11 mouse cellular contexts compared by ENCODE assay signal in the genomic region with DNA sequence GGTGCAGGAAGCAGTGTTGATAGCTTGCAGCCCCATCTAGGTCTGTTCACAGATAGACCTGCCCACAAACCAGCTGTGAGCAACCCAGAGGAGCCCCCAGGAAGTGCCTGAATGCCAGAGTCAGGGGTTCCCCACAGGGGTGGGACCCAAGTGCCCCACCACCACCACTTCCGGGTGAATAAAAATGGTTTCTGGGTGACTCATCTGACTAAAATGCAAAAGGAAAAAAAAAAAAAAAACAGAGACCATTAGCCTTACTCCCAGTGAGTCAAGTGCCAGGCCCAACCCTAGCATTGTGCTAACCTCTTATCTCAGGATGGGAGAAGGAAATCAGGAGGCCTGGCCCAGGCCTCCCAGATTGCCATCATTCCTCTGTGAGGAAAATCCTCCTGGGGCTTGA. TPM values are rescaled to one million over a fixed set of nuclear protein-coding genes. Genes with fewer than 3 reads are reported as not detected.
DNase-seq lines count a peak whose midpoint lies in the region; ATAC-seq and TF ChIP-seq lines count a peak whose summit lies in the region.
"Had no signal": no experiment of that assay in that cellular context is flagged by ENCODE, and none has a peak within 500 bp of the region (broad histone marks: within the 10 kb centered on the region; RNA-seq: fewer than 3 reads in every experiment).

No protein-coding gene starts in this region.

- ATAC-seq in common myeloid progenitor, adult 5-6 weeks (replicated peaks; ENCODE audit: low read depth, poor library complexity, severe bottlenecking): peak; percentile 78
- peak; percentile 64 for ATAC-seq in intestine, postnatal 0 days
- ATAC-seq in stomach, embryonic 16.5 days (ENCODE audit: insufficient read depth, low FRiP score): peak; percentile 69; the same call in 1 of the 2 replicates
- no peak for ATAC-seq in erythroblast, adult 5-6 weeks (replicated peaks; ENCODE audit: low FRiP score, poor library complexity, severe bottlenecking)
- ATAC-seq: forebrain, embryonic 13.5 days had no signal

- no peaks in the 10 kb centered on the region for H3K9me3 ChIP-seq in intestine, postnatal 0 days (ENCODE audit: control insufficient read depth)
- no peaks in the 10 kb centered on the region for H3K9me3 ChIP-seq in stomach, embryonic 16.5 days (replicated peaks; ENCODE audit: control insufficient read depth, low read length)
- H3K9me3 ChIP-seq: forebrain, embryonic 13.5 days had no signal

- no peak overlapping the region for H3K27ac ChIP-seq in intestine, postnatal 0 days (ENCODE audit: low read depth, low read length)
- H3K27ac ChIP-seq in stomach, embryonic 16.5 days (ENCODE audit: low read length): peak overlapping the region; percentile 61
- H3K27ac ChIP-seq: forebrain, embryonic 13.5 days had no signal

- DNase-seq in adrenal gland, postnatal 14 days: peak; percentile 18
- no peak for DNase-seq in adrenal gland, postnatal 25 days
- no peak for DNase-seq in layer of hippocampus, postnatal 14 days (ENCODE audit: low spot score in 2 of 2)
- no peak for DNase-seq in cerebellum, postnatal 25 days
- DNase-seq: kidney, postnatal 25 days had no signal

- peaks cover 13% of the 10 kb centered on the region; the same call in 1 of the 2 replicates for H3K36me3 ChIP-seq in intestine, postnatal 0 days (ENCODE audit: control insufficient read depth, insufficient read depth)
- H3K36me3 ChIP-seq in stomach, embryonic 16.5 days (ENCODE audit: control insufficient read depth, insufficient read depth, low read length): no peaks in the 10 kb centered on the region

- no peak overlapping the region for H3K9ac ChIP-seq in intestine, postnatal 0 days (ENCODE audit: low read depth, low read length)
- H3K9ac ChIP-seq in stomach, embryonic 16.5 days (ENCODE audit: low read length): no peak overlapping the region
- H3K9ac ChIP-seq: forebrain, embryonic 13.5 days had no signal

- no peak overlapping the region for H3K4me3 ChIP-seq in intestine, postnatal 0 days (ENCODE audit: low read depth, low read length)
- H3K4me3 ChIP-seq in stomach, embryonic 16.5 days (replicated peaks; ENCODE audit: low read length): no peak overlapping the region
- H3K4me3 ChIP-seq: forebrain, embryonic 13.5 days had no signal

- H3K4me1 ChIP-seq in intestine, postnatal 0 days (replicated peaks; ENCODE audit: control insufficient read depth, insufficient read depth, low read length): peaks cover 4% of the 10 kb centered on the region; the same call in 1 of the 2 replicates
- no peaks in the 10 kb centered on the region for H3K4me1 ChIP-seq in stomach, embryonic 16.5 days (ENCODE audit: control insufficient read depth, insufficient read depth, low read length)
- H3K4me1 ChIP-seq: forebrain, embryonic 13.5 days had no signal

- 5% methylated on average over 1 of the region's 1 CpGs for WGBS in intestine, postnatal 0 days
- 21% methylated on average over 1 of the region's 1 CpGs for WGBS in stomach, embryonic 16.5 days

- no peak for TF ChIP-seq CTCF in intestine, postnatal 0 days (IDR thresholded peaks at IDR 0.05; ENCODE audit: low read depth)

- H3K27me3 ChIP-seq in intestine, postnatal 0 days (replicated peaks; ENCODE audit: control insufficient read depth, insufficient read depth, low read length): no peaks in the 10 kb centered on the region
- H3K27me3 ChIP-seq in stomach, embryonic 16.5 days (ENCODE audit: control insufficient read depth, insufficient read depth, low read length): no peaks in the 10 kb centered on the region
- H3K27me3 ChIP-seq: forebrain, embryonic 13.5 days had no signal

- no peak overlapping the region for H3K4me2 ChIP-seq in intestine, postnatal 0 days (replicated peaks; ENCODE audit: low read depth)
- no peak overlapping the region for H3K4me2 ChIP-seq in stomach, embryonic 16.5 days (ENCODE audit: low read depth, low read length)
- H3K4me2 ChIP-seq: forebrain, embryonic 13.5 days had no signal

RNA-seq across cellular contexts. Expression of a gene that starts 21.5 kb away (rescaled TPM):
- total RNA-seq in adrenal gland, postnatal 14 days (2021): 9.6 and 9.8 TPM in 2 replicates
- 3.9 and 7.1 TPM in 2 replicates for total RNA-seq in adrenal gland, postnatal 25 days (2021)
- total RNA-seq in common myeloid progenitor, adult 5-6 weeks (2017): 14.6 and 21.8 TPM in 2 replicates
- 12.0 and 12.6 TPM in 2 replicates for polyA plus RNA-seq in intestine, postnatal 0 days (2015; fragmentation: Nextera tagmentation; extraction: Ambion mirVana)
- polyA plus RNA-seq in stomach, embryonic 16.5 days (2015; fragmentation: Nextera tagmentation; extraction: Ambion mirVana): 26.3 and 29.5 TPM in 2 replicates
- 100 to 1,000 TPM; 120 to 140 TPM for total RNA-seq in layer of hippocampus, postnatal 14 days (2021)
- total RNA-seq in erythroblast, adult 5-6 weeks (2015; ENCODE audit: low replicate concordance): 11.5 and 13.8 TPM in 2 replicates
- 2.4 and 8.7 TPM in 2 replicates for total RNA-seq in erythroblast, adult 5-6 weeks (2017; ENCODE audit: low replicate concordance)

RNA-seq across cellular contexts. Expression of a gene that starts 26.7 kb away (rescaled TPM):
- total RNA-seq in adrenal gland, postnatal 14 days (2021): not detected in 2 replicates
- total RNA-seq in adrenal gland, postnatal 25 days (2021): not detected in 2 replicates
- not detected in 2 replicates for total RNA-seq in common myeloid progenitor, adult 5-6 weeks (2017)
- polyA plus RNA-seq in intestine, postnatal 0 days (2015; fragmentation: Nextera tagmentation; extraction: Ambion mirVana): 0.08 and 0.16 TPM in 2 replicates
- polyA plus RNA-seq in stomach, embryonic 16.5 days (2015; fragmentation: Nextera tagmentation; extraction: Ambion mirVana): 0.09 and 0.16 TPM in 2 replicates
- not detected for total RNA-seq in layer of hippocampus, postnatal 14 days (2021)
- not detected in 2 replicates for total RNA-seq in erythroblast, adult 5-6 weeks (2015; ENCODE audit: low replicate concordance)
- total RNA-seq in erythroblast, adult 5-6 weeks (2017; ENCODE audit: low replicate concordance): not detected in 2 replicates
- total RNA-seq: megakaryocyte-erythroid progenitor cell, adult 5-6 weeks had no signal
